Mouse (Mus musculus) testis, adult 2 months (tissue): ENCODE data around the gene Eif2b3. TPM values are rescaled to one million over a fixed set of nuclear protein-coding genes. Genes with fewer than 3 reads are reported as not detected.

Experiments used
- H3K27ac ChIP-seq: fragments of 200-500 bp; 2 replicates; pipeline ENCODE4 v1.5.1; 2012; ENCODE audit warnings: low read depth, low read length; ENCODE audit not compliant: control insufficient read depth, insufficient read depth
- H3K27me3 ChIP-seq: fragments of 200-500 bp; 2 replicates; pipeline ENCODE4 v1.6.1; 2012; ENCODE audit warnings: mild to moderate bottlenecking, low read length, moderate library complexity; ENCODE audit not compliant: control insufficient read depth, insufficient read depth
- H3K36me3 ChIP-seq: fragments of 200-500 bp; 2 replicates; pipeline ENCODE4 v1.6.1; 2012; ENCODE audit warnings: mild to moderate bottlenecking, low read length; ENCODE audit not compliant: control insufficient read depth, insufficient read depth
- H3K4me1 ChIP-seq: fragments of 200-500 bp; 2 replicates; pipeline ENCODE4 v1.6.1; 2012; ENCODE audit warnings: low read length; ENCODE audit not compliant: control insufficient read depth, insufficient read depth
- H3K4me3 ChIP-seq: fragments of 200-500 bp; 2 replicates; pipeline ENCODE4 v1.5.1; 2012; ENCODE audit warnings: low read depth, mild to moderate bottlenecking, low read length, moderate library complexity, mixed read lengths; ENCODE audit not compliant: control insufficient read depth
- CTCF ChIP-seq: fragments of 200-500 bp; IDR thresholded peaks from 2 replicates; pipeline ENCODE4 v1.5.1; 2012; ENCODE audit warnings: low read depth, mild to moderate bottlenecking, inconsistent platforms, low read length, moderate library complexity; ENCODE audit not compliant: control insufficient read depth, insufficient read depth, insufficient replicate concordance
- POLR2A ChIP-seq: fragments of 200-500 bp; IDR thresholded peaks from 2 replicates; pipeline ENCODE4 v1.6.1; 2012; ENCODE audit warnings: low read depth, mild to moderate bottlenecking, inconsistent platforms, low read length, moderate library complexity; ENCODE audit not compliant: control insufficient read depth
- polyA plus RNA-seq: library from polyadenylated mRNA; depleted of rRNA; stranded (reverse); fragments of >200 nt; gene quantifications from 2 replicates; pipeline ENCODE4 v1.2.3, GENCODE M21; 2012

Gene Eif2b3
- polyA plus RNA-seq, 1 experiment, result 6.3 TPM

- no peak overlapping the region; the same call in 1 of the 2 replicates for H3K4me3 ChIP-seq
- TF ChIP-seq POLR2A (no peak), CTCF (no peak)
- H3K36me3 ChIP-seq, result no peaks in the 10 kb centered on the region
- H3K4me1 ChIP-seq, result peaks cover 7% of the 10 kb centered on the region
- no peaks in the 10 kb centered on the region for H3K27me3 ChIP-seq
- no peak overlapping the region for H3K27ac ChIP-seq
These were observed 79.0 kb downstream of the Eif2b3 start for GRCm38 (mm10) chr4:117097969-117098763.

- H3K27me3 ChIP-seq, result no peaks in the 10 kb centered on the region
- TF ChIP-seq POLR2A (no peak), CTCF (no peak)
- H3K4me3 ChIP-seq, result no peak overlapping the region
- no peaks in the 10 kb centered on the region for H3K36me3 ChIP-seq
- peaks cover 7% of the 10 kb centered on the region for H3K4me1 ChIP-seq
- H3K27ac ChIP-seq, result no peak overlapping the region
These were observed 79.5 kb downstream of the Eif2b3 start for GRCm38 (mm10) chr4:117098764-117099036.

GRCm38 (mm10) chr4:117100036-117100435, 80.8 kb downstream of the Eif2b3 start:
- no peaks in the 10 kb centered on the region for H3K36me3 ChIP-seq
- H3K4me3 ChIP-seq, result no peak overlapping the region
- peaks cover 7% of the 10 kb centered on the region for H3K4me1 ChIP-seq
- no peak overlapping the region for H3K27ac ChIP-seq
- no peak for TF ChIP-seq CTCF
- no peak for TF ChIP-seq POLR2A
- H3K27me3 ChIP-seq, result no peaks in the 10 kb centered on the region

GRCm38 (mm10) chr4:117101218-117101617, 82.0 kb downstream of the Eif2b3 start:
- Histone ChIP-seq H3K4me3 (no peak overlapping the region), H3K4me1 (peaks cover under 1% of the 10 kb centered on the region; the same call in 1 of the 2 replicates), H3K27me3 (no peaks in the 10 kb centered on the region), H3K36me3 (no peaks in the 10 kb centered on the region), H3K27ac (no peak overlapping the region)
- TF ChIP-seq CTCF, result no peak

GRCm38 (mm10) chr4:117104672-117105071, 85.5 kb downstream of the Eif2b3 start:
- Histone ChIP-seq H3K4me3 (peak overlapping the region; percentile 48), H3K27ac (no peak overlapping the region), H3K4me1 (no peaks in the 10 kb centered on the region), H3K27me3 (no peaks in the 10 kb centered on the region), H3K36me3 (no peaks in the 10 kb centered on the region)
- TF ChIP-seq POLR2A, result no peak
- no peak for TF ChIP-seq CTCF

- TF ChIP-seq POLR2A, result no peak
- no peak for TF ChIP-seq CTCF
- peak overlapping the region; percentile 48 for H3K4me3 ChIP-seq
- H3K4me1 ChIP-seq, result no peaks in the 10 kb centered on the region
- no peaks in the 10 kb centered on the region for H3K27me3 ChIP-seq
- H3K27ac ChIP-seq, result no peak overlapping the region
- H3K36me3 ChIP-seq, result no peaks in the 10 kb centered on the region
These were observed 85.9 kb downstream of the Eif2b3 start for GRCm38 (mm10) chr4:117105127-117105526.

GRCm38 (mm10) chr4:117107813-117108523, 88.8 kb downstream of the Eif2b3 start:
- TF ChIP-seq POLR2A, result no peak
- no peak for TF ChIP-seq CTCF
- H3K4me3 ChIP-seq, result no peak overlapping the region
- no peaks in the 10 kb centered on the region for H3K4me1 ChIP-seq
- no peaks in the 10 kb centered on the region for H3K27me3 ChIP-seq
- H3K27ac ChIP-seq, result no peak overlapping the region
- no peaks in the 10 kb centered on the region for H3K36me3 ChIP-seq
